Mouse (Mus musculus) limb, embryonic 14.5 days (tissue): ENCODE measurements around the gene Mrpl52. TPM values are rescaled to one million over a fixed set of nuclear protein-coding genes. Genes with fewer than 3 reads are reported as not detected.

ENCODE experiments used
- ATAC-seq: fragments of 200-750 bp; cut with Nextera tagmentation; 2 replicates; pipeline ENCODE4 v1.8.0; 2017; ENCODE audit warnings: low read depth, moderate number of reproducible peaks, moderate TSS enrichment; ENCODE audit not compliant: low FRiP score
- DNase-seq: peaks from one replicate; pipeline ENCODE4 v3.0.0-alpha.2; 2015; ENCODE audit warnings: low spot score
- H3K27ac ChIP-seq: fragments of 300-500 bp; sonication (generic); replicated peaks from 2 replicates; pipeline ENCODE4 v1.5.1; 2014; ENCODE audit warnings: low read depth, mild to moderate bottlenecking, low read length, moderate library complexity, mixed read lengths
- H3K27me3 ChIP-seq: fragments of 300-500 bp; sonication (generic); 2 replicates; pipeline ENCODE4 v1.6.1; 2014; ENCODE audit warnings: low read length, mixed read lengths; ENCODE audit not compliant: control insufficient read depth, insufficient read depth
- H3K36me3 ChIP-seq: fragments of 300-500 bp; sonication (generic); 2 replicates; pipeline ENCODE4 v1.6.1; 2014; ENCODE audit warnings: mild to moderate bottlenecking, low read length, moderate library complexity, mixed read lengths; ENCODE audit not compliant: control insufficient read depth, insufficient read depth
- H3K4me1 ChIP-seq: fragments of 300-500 bp; sonication (generic); 2 replicates; pipeline ENCODE4 v1.6.1; 2014; ENCODE audit warnings: antibody characterized with exemption, low read length, mixed read lengths; ENCODE audit not compliant: control insufficient read depth, insufficient read depth
- H3K4me2 ChIP-seq: fragments of 300-500 bp; sonication (generic); replicated peaks from 2 replicates; pipeline ENCODE4 v1.6.1; 2014; ENCODE audit warnings: low read depth, mild to moderate bottlenecking, low read length, moderate library complexity; ENCODE audit not compliant: severe bottlenecking
- H3K4me3 ChIP-seq: fragments of 300-500 bp; sonication (generic); replicated peaks from 2 replicates; pipeline ENCODE4 v1.5.1; 2014; ENCODE audit warnings: low read length
- H3K9ac ChIP-seq: fragments of 300-500 bp; sonication (generic); 2 replicates; pipeline ENCODE4 v1.6.1; 2014; ENCODE audit warnings: mild to moderate bottlenecking, low read depth, low read length, moderate library complexity; ENCODE audit not compliant: severe bottlenecking
- H3K9me3 ChIP-seq: fragments of 300-500 bp; sonication (generic); 2 replicates; pipeline ENCODE4 v1.6.1; 2016; ENCODE audit warnings: low read length; ENCODE audit not compliant: control insufficient read depth
- POLR2A ChIP-seq: fragments of 200-500 bp; IDR thresholded peaks from 2 replicates; pipeline ENCODE4 v1.8.0; 2012; ENCODE audit warnings: inconsistent platforms, mild to moderate bottlenecking, moderate library complexity, borderline replicate concordance; ENCODE audit not compliant: insufficient read depth, insufficient read length; ENCODE audit errors: extremely low read depth
- WGBS: fragments of 180-500 bp; shearing (Covaris S2); extraction: QIAGEN DNeasy Blood & Tissue Kit; methylation state at CpG from one replicate; pipeline ENCODE4 v1.1.7; 2014; 5-methylcytosine and 5-hydroxymethylcytosine counted together
- polyA plus RNA-seq, 2 experiments: library from polyadenylated mRNA; depleted of rRNA in 1 of 2; stranded (reverse) in 1 of 2; unstranded in 1 of 2; fragments of >200 nt; fragmentation: Nextera tagmentation in 1 of 2; extraction: Ambion mirVana in 1 of 2; gene quantifications; 2 replicates each; pipeline versions ENCODE4 v1.2.1 to v1.2.3; 2012 to 2014

The Mrpl52 gene
- polyA plus RNA-seq, 2 experiments: 216 to 265 TPM

- WGBS: 30% methylated on average over 8 of the region's 8 CpGs
- no peaks in the 10 kb centered on the region for H3K27me3 ChIP-seq
- H3K36me3 ChIP-seq: no peaks in the 10 kb centered on the region
- no peak overlapping the region for H3K9ac ChIP-seq
- H3K9me3 ChIP-seq: no peaks in the 10 kb centered on the region
- H3K4me3 ChIP-seq: no peak overlapping the region
- H3K27ac ChIP-seq: no peak overlapping the region
- H3K4me1 ChIP-seq: no peaks in the 10 kb centered on the region; the same call in 1 of the 2 replicates
- no peak for ATAC-seq
- no peak for DNase-seq
- TF ChIP-seq POLR2A: no peak
- H3K4me2 ChIP-seq: no peak overlapping the region
Measured at GRCm38 (mm10) chr14:54398921-54399382, 27.8 kb upstream of the Mrpl52 start.

- Histone ChIP-seq H3K4me2 (no peak overlapping the region), H3K9me3 (no peaks in the 10 kb centered on the region), H3K36me3 (no peaks in the 10 kb centered on the region), H3K9ac (no peak overlapping the region), H3K4me3 (no peak overlapping the region), H3K27ac (no peak overlapping the region), H3K4me1 (no peaks in the 10 kb centered on the region; the same call in 1 of the 2 replicates), H3K27me3 (no peaks in the 10 kb centered on the region)
- no peak for DNase-seq
- no peak for TF ChIP-seq POLR2A
- 15% methylated on average over 3 of the region's 3 CpGs for WGBS
- ATAC-seq: no peak
Measured at GRCm38 (mm10) chr14:54401723-54402122, 25.0 kb upstream of the Mrpl52 start.

GRCm38 (mm10) chr14:54408336-54409056 lies 18.2 kb upstream of the Mrpl52 start:
- 82% methylated on average over 25 of the region's 25 CpGs for WGBS
- Histone ChIP-seq H3K4me3 (no peak overlapping the region), H3K4me1 (peaks cover 9% of the 10 kb centered on the region; the same call in 1 of the 2 replicates), H3K4me2 (no peak overlapping the region), H3K9ac (no peak overlapping the region), H3K9me3 (no peaks in the 10 kb centered on the region), H3K27ac (no peak overlapping the region), H3K27me3 (no peaks in the 10 kb centered on the region), H3K36me3 (no peaks in the 10 kb centered on the region)
- TF ChIP-seq POLR2A: no peak
- DNase-seq (no peak), ATAC-seq (no peak)

- H3K4me3 ChIP-seq: no peak overlapping the region
- no peaks in the 10 kb centered on the region for H3K36me3 ChIP-seq
- no peak overlapping the region for H3K27ac ChIP-seq
- H3K4me2 ChIP-seq: no peak overlapping the region
- TF ChIP-seq POLR2A: no peak
- no peak overlapping the region for H3K9ac ChIP-seq
- peaks cover 15% of the 10 kb centered on the region; the same call in 1 of the 2 replicates for H3K4me1 ChIP-seq
- 69% methylated on average over 7 of the region's 7 CpGs for WGBS
- no peaks in the 10 kb centered on the region for H3K27me3 ChIP-seq
- ATAC-seq: no peak
- no peak for DNase-seq
- H3K9me3 ChIP-seq: no peaks in the 10 kb centered on the region
Measured at GRCm38 (mm10) chr14:54409057-54409645, 17.6 kb upstream of the Mrpl52 start.

- Histone ChIP-seq H3K9me3 (no peaks in the 10 kb centered on the region), H3K4me1 (peaks cover 20% of the 10 kb centered on the region), H3K9ac (no peak overlapping the region), H3K27ac (no peak overlapping the region), H3K4me3 (no peak overlapping the region), H3K27me3 (no peaks in the 10 kb centered on the region), H3K4me2 (no peak overlapping the region), H3K36me3 (no peaks in the 10 kb centered on the region)
- TF ChIP-seq POLR2A: no peak
- ATAC-seq: no peak
- no peak for DNase-seq
- WGBS: 44% methylated on average over 17 of the region's 17 CpGs
Measured at GRCm38 (mm10) chr14:54409980-54410810, 16.5 kb upstream of the Mrpl52 start.
